Mouse (Mus musculus): ENCODE results near the gene Hsph1. TPM values are rescaled to one million over a fixed set of nuclear protein-coding genes. Genes with fewer than 3 reads are reported as not detected.

The Hsph1 gene
- polyA plus RNA-seq, 1 experiment, result 581 TPM

- 50% methylated on average over 4 of the region's 4 CpGs for WGBS
- H3K4me3 ChIP-seq (ENCODE audit: insufficient read depth, low read depth, low read length), result no peak overlapping the region
- no peak overlapping the region for H3K27ac ChIP-seq (ENCODE audit: insufficient read depth, low read depth, low read length)
- TF ChIP-seq POLR2A (IDR thresholded peaks at IDR 0.05; ENCODE audit: insufficient read depth, low read depth, low read length), result no peak
- H3K4me1 ChIP-seq (ENCODE audit: control insufficient read depth, insufficient read depth, low read length), result peaks cover 10% of the 10 kb centered on the region
Measured at GRCm38 (mm10) chr5:149648196-149648595, 12.0 kb upstream of the Hsph1 start.

GRCm38 (mm10) chr5:149647367-149648115, 11.4 kb upstream of the Hsph1 start:
- Histone ChIP-seq H3K27ac (ENCODE audit: insufficient read depth, low read depth, low read length) (no peak overlapping the region), H3K4me1 (ENCODE audit: control insufficient read depth, insufficient read depth, low read length) (peaks cover 10% of the 10 kb centered on the region), H3K4me3 (ENCODE audit: insufficient read depth, low read depth, low read length) (no peak overlapping the region)
- no peak for TF ChIP-seq POLR2A (IDR thresholded peaks at IDR 0.05; ENCODE audit: insufficient read depth, low read depth, low read length)
- no peak for TF ChIP-seq CTCF (IDR thresholded peaks at IDR 0.05; ENCODE audit: insufficient read depth, low read depth, low read length)
- 57% methylated on average over 8 of the region's 8 CpGs for WGBS

GRCm38 (mm10) chr5:149642783-149643509, 6.8 kb upstream of the Hsph1 start:
- WGBS, result 60% methylated on average over 11 of the region's 11 CpGs

GRCm38 (mm10) chr5:149642366-149642765, 6.2 kb upstream of the Hsph1 start:
- H3K4me3 ChIP-seq (ENCODE audit: insufficient read depth, low read depth, low read length), result no peak overlapping the region
- 60% methylated on average over 6 of the region's 6 CpGs for WGBS
- no peak overlapping the region for H3K27ac ChIP-seq (ENCODE audit: insufficient read depth, low read depth, low read length)
- no peaks in the 10 kb centered on the region for H3K4me1 ChIP-seq (ENCODE audit: control insufficient read depth, insufficient read depth, low read length)
- TF ChIP-seq CTCF (IDR thresholded peaks at IDR 0.05; ENCODE audit: insufficient read depth, low read depth, low read length) (no peak), POLR2A (IDR thresholded peaks at IDR 0.05; ENCODE audit: insufficient read depth, low read depth, low read length) (no peak)

More at GRCm38 (mm10) chr5:149642783-149643509, 6.8 kb upstream of the Hsph1 start:
- H3K27ac ChIP-seq (ENCODE audit: insufficient read depth, low read depth, low read length), result no peak overlapping the region
- TF ChIP-seq POLR2A (IDR thresholded peaks at IDR 0.05; ENCODE audit: insufficient read depth, low read depth, low read length), result no peak
- TF ChIP-seq CTCF (IDR thresholded peaks at IDR 0.05; ENCODE audit: insufficient read depth, low read depth, low read length), result no peak
- H3K4me3 ChIP-seq (ENCODE audit: insufficient read depth, low read depth, low read length), result no peak overlapping the region
- peaks cover under 1% of the 10 kb centered on the region for H3K4me1 ChIP-seq (ENCODE audit: control insufficient read depth, insufficient read depth, low read length)

GRCm38 (mm10) chr5:149641277-149641892, 5.2 kb upstream of the Hsph1 start:
- H3K4me1 ChIP-seq (ENCODE audit: control insufficient read depth, insufficient read depth, low read length), result no peaks in the 10 kb centered on the region
- no peak overlapping the region for H3K27ac ChIP-seq (ENCODE audit: insufficient read depth, low read depth, low read length)
- no peak overlapping the region for H3K4me3 ChIP-seq (ENCODE audit: insufficient read depth, low read depth, low read length)
- WGBS, result 85% methylated on average over 8 of the region's 8 CpGs
- TF ChIP-seq CTCF (IDR thresholded peaks at IDR 0.05; ENCODE audit: insufficient read depth, low read depth, low read length), result no peak
- TF ChIP-seq POLR2A (IDR thresholded peaks at IDR 0.05; ENCODE audit: insufficient read depth, low read depth, low read length), result no peak

GRCm38 (mm10) chr5:149637306-149637705, 1.1 kb upstream of the Hsph1 start:
- TF ChIP-seq CTCF (IDR thresholded peaks at IDR 0.05; ENCODE audit: insufficient read depth, low read depth, low read length) (no peak), POLR2A (IDR thresholded peaks at IDR 0.05; ENCODE audit: insufficient read depth, low read depth, low read length) (no peak)
- 46% methylated on average over 8 of the region's 8 CpGs for WGBS
- no peak overlapping the region for H3K4me3 ChIP-seq (ENCODE audit: insufficient read depth, low read depth, low read length)
- no peak overlapping the region for H3K27ac ChIP-seq (ENCODE audit: insufficient read depth, low read depth, low read length)
- H3K4me1 ChIP-seq (ENCODE audit: control insufficient read depth, insufficient read depth, low read length), result 0 out of 2 replicates have a peak, but pooled peaks cover 2% of the 10 kb centered on the region

- H3K27ac ChIP-seq (ENCODE audit: insufficient read depth, low read depth, low read length), result peak overlapping the region; percentile 76
- under 1% methylated on average over 24 of the region's 24 CpGs for WGBS
Measured at GRCm38 (mm10) chr5:149635556-149635955, 620 bp downstream of the Hsph1 start.

GRCm38 (mm10) chr5:149634409-149635035, 1.7 kb downstream of the Hsph1 start:
- 21% methylated on average over 11 of the region's 11 CpGs for WGBS
- Histone ChIP-seq H3K4me3 (ENCODE audit: insufficient read depth, low read depth, low read length) (peak overlapping the region; percentile 20), H3K27ac (ENCODE audit: insufficient read depth, low read depth, low read length) (no peak overlapping the region), H3K4me1 (ENCODE audit: control insufficient read depth, insufficient read depth, low read length) (0 out of 2 replicates have a peak, but pooled peaks cover 2% of the 10 kb centered on the region)
- no peak for TF ChIP-seq CTCF (IDR thresholded peaks at IDR 0.05; ENCODE audit: insufficient read depth, low read depth, low read length)
- TF ChIP-seq POLR2A (IDR thresholded peaks at IDR 0.05; ENCODE audit: insufficient read depth, low read depth, low read length), result no peak

More at GRCm38 (mm10) chr5:149635556-149635955, 620 bp downstream of the Hsph1 start:
- Histone ChIP-seq H3K4me3 (ENCODE audit: insufficient read depth, low read depth, low read length) (peak overlapping the region; percentile 69), H3K4me1 (ENCODE audit: control insufficient read depth, insufficient read depth, low read length) (0 out of 2 replicates have a peak, but pooled peaks cover 2% of the 10 kb centered on the region)
- no peak for TF ChIP-seq CTCF (IDR thresholded peaks at IDR 0.05; ENCODE audit: insufficient read depth, low read depth, low read length)
- TF ChIP-seq POLR2A (IDR thresholded peaks at IDR 0.05; ENCODE audit: insufficient read depth, low read depth, low read length), result no peak

All from olfactory bulb, adult 2 months (tissue).